Mouse (Mus musculus): Measurements from ENCODE around the gene Csnk2a2. TPM values are rescaled to one million over a fixed set of nuclear protein-coding genes. Genes with fewer than 3 reads are reported as not detected.

The Csnk2a2 gene
- polyA plus RNA-seq, 1 experiment: 26.1 TPM

DNA sequence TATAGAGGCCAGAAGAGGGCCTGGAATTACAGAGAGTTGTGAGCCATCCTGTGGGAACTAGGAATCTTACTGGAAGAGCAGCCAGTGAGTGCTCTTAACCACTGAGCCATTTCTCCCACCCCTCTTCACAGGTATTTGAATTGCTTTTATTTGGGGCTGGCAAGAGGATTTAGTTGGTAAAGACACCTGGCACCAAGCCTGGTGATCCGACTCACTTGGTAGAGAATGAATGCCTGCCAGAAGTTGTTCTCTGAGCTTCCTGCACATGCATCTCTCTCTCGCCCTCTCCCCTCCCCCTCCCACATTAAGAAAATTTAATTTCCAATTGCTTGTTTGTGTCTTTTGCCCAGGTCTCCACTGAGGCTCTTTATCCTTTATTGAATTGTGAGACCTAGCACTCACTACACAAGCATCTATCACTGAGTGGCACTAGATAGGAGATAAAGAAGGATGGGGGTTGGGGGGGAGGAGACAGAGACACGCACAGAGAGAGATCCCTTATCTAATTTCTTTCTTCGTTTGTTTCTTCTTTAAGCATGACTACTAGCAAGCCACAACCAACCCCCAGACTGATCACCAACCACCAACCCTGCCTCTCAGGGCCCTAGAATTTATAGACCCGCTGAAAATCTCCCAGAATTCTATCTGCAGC lies 52.4 kb downstream of the Csnk2a2 start:
- Histone ChIP-seq H3K27ac (ENCODE audit: control insufficient read depth, insufficient read depth, low read depth, low read length, poor library complexity) (no peak overlapping the region), H3K4me1 (ENCODE audit: control insufficient read depth, insufficient read depth, low read length) (peaks cover 2% of the 10 kb centered on the region; the same call in 1 of the 2 replicates), H3K4me3 (replicated peaks; ENCODE audit: control insufficient read depth, low read depth, low read length) (no peak overlapping the region)
- no peak for TF ChIP-seq CTCF (IDR thresholded peaks at IDR 0.05; ENCODE audit: control insufficient read depth, insufficient read depth, low read length)
- no peak for TF ChIP-seq POLR2A (IDR thresholded peaks at IDR 0.05; ENCODE audit: borderline replicate concordance, control insufficient read depth, low read depth, low read length)
- WGBS: 43% methylated on average over 5 of the region's 5 CpGs

DNA sequence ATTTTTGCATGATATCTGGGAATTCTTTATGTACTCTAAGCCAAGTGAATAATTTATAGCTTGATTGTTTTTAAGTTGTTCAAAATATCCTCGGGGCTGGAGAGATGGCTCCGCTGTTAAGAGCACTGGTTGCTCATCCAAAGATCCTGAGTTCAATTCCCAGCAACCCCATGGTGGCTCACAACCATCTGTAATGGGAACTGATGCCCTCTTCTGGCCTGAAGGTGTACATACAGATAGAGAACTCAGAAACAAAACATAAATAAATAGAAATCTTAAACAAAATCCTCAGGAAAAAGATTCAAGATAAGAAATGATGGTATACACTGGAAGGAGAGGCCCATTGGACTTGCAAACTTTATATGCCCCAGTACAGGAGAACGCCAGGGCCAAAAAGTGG lies 53.9 kb downstream of the Csnk2a2 start:
- WGBS: 86% methylated on average over 3 of the region's 3 CpGs
- Histone ChIP-seq H3K27ac (ENCODE audit: control insufficient read depth, insufficient read depth, low read depth, low read length, poor library complexity) (no peak overlapping the region), H3K4me3 (replicated peaks; ENCODE audit: control insufficient read depth, low read depth, low read length) (no peak overlapping the region), H3K4me1 (ENCODE audit: control insufficient read depth, insufficient read depth, low read length) (no peaks in the 10 kb centered on the region; the same call in 1 of the 2 replicates)
- TF ChIP-seq CTCF (IDR thresholded peaks at IDR 0.05; ENCODE audit: control insufficient read depth, insufficient read depth, low read length) (no peak), POLR2A (IDR thresholded peaks at IDR 0.05; ENCODE audit: borderline replicate concordance, control insufficient read depth, low read depth, low read length) (no peak)

GRCm38 (mm10) chr8:95435471-95435870 lies 54.4 kb downstream of the Csnk2a2 start:
- Histone ChIP-seq H3K4me1 (ENCODE audit: control insufficient read depth, insufficient read depth, low read length) (no peaks in the 10 kb centered on the region; the same call in 1 of the 2 replicates), H3K27ac (ENCODE audit: control insufficient read depth, insufficient read depth, low read depth, low read length, poor library complexity) (no peak overlapping the region), H3K4me3 (replicated peaks; ENCODE audit: control insufficient read depth, low read depth, low read length) (no peak overlapping the region)
- 96% methylated on average over 9 of the region's 9 CpGs for WGBS
- TF ChIP-seq POLR2A (IDR thresholded peaks at IDR 0.05; ENCODE audit: borderline replicate concordance, control insufficient read depth, low read depth, low read length): no peak
- no peak for TF ChIP-seq CTCF (IDR thresholded peaks at IDR 0.05; ENCODE audit: control insufficient read depth, insufficient read depth, low read length)

DNA sequence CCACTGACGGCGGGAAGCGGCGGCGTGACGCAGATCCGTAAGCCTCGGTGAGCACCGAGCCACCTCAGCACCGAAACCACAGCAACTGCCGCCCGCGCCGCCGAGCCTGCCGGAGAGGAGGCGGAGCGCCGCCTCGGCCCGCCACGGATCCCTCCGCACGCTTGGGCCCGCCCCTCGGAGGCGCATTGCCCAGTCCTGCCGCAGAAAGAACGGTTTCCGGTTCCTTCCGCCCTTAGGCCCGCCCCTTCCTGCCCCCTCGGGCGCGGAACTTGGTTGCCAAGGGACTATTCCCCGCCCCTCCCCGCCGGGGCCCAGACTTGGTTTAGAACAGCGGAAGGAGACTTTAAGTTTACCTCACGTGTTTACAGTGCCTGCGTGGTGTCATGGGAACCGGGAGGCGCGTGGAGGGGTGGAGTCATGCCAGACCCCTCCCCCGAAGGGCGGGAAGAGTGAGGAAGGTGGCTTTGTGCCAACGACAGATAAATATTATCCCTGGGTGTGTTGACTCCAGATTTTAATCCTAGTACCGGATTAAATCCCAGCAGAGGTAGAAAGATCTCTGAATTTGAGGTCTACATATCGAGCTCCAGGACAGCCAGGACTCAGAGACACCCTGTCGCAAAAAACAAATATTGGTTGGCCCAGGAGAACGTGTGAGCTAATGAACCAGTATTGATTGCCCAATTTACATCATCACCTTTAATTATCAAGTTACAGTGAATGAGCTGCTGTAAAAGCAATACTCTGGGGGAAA lies 55.0 kb downstream of the Csnk2a2 start, which contains the start of gene Cfap20:
Cfap20 (minus strand) TSS at position 184 of the 754 bp plus-strand sequence.
- H3K4me1 ChIP-seq (ENCODE audit: control insufficient read depth, insufficient read depth, low read length): no peaks in the 10 kb centered on the region
- no peak for TF ChIP-seq CTCF (IDR thresholded peaks at IDR 0.05; ENCODE audit: control insufficient read depth, insufficient read depth, low read length)
- peak; percentile 61; the same call in 1 of the 2 replicates for TF ChIP-seq POLR2A (IDR thresholded peaks at IDR 0.05; ENCODE audit: borderline replicate concordance, control insufficient read depth, low read depth, low read length)

DNA sequence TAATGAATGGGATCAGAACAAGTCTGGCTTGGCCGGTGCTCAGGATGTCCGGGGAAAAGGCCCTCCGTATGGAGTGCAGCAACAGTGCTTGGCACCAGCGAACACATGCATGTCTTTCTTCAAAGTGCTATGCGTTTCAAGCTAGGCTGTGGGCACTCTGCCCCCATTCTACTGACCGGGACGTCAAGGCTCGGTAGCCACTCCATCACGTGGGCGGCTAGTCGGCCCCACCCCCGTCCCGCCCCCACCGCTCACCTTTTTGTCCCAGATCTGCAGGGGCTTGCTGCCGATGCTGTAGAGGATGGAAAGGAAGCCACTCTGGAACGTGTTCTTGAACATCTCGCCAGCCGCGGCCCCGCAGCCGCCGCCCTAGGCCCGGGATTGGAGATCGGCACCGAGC lies 55.6 kb downstream of the Csnk2a2 start:
- WGBS: 0% methylated on average over 25 of the region's 25 CpGs
- TF ChIP-seq POLR2A (IDR thresholded peaks at IDR 0.05; ENCODE audit: borderline replicate concordance, control insufficient read depth, low read depth, low read length) (no peak), CTCF (IDR thresholded peaks at IDR 0.05; ENCODE audit: control insufficient read depth, insufficient read depth, low read length) (no peak)
- H3K4me1 ChIP-seq (ENCODE audit: control insufficient read depth, insufficient read depth, low read length): no peaks in the 10 kb centered on the region
- H3K27ac ChIP-seq (ENCODE audit: control insufficient read depth, insufficient read depth, low read depth, low read length, poor library complexity): peak overlapping the region; percentile 77
- H3K4me3 ChIP-seq (replicated peaks; ENCODE audit: control insufficient read depth, low read depth, low read length): peak overlapping the region; percentile 92

More for the DNA sequence above, 55.0 kb downstream of the Csnk2a2 start, which contains the start of gene Cfap20:
- H3K4me3 ChIP-seq (replicated peaks; ENCODE audit: control insufficient read depth, low read depth, low read length): peak within 1 kb of the TSS; percentile 92
- H3K27ac ChIP-seq (ENCODE audit: control insufficient read depth, insufficient read depth, low read depth, low read length, poor library complexity): peak within 1 kb of the TSS; percentile 77
- WGBS: 2% methylated on average over 48 of the region's 51 CpGs

DNA sequence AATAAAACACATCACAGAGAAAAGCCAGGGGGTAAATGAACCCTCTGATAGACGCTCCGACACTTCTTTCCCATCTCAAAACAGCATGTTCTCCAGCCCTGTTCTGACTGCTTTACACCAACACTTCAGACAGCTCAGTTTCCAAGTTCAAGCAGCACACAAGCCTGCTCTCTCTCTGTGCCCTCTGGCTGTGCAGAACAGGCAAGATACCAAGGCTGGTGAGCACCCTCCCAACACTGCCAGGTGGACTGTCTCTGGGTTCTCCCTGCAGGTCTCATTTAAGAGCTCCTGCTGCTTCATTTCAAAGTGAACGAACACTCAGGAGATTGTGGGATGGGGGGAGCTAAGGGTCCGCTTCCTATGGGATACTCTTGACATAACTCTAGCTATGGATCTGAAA lies 56.7 kb downstream of the Csnk2a2 start:
- TF ChIP-seq CTCF (IDR thresholded peaks at IDR 0.05; ENCODE audit: control insufficient read depth, insufficient read depth, low read length) (no peak), POLR2A (IDR thresholded peaks at IDR 0.05; ENCODE audit: borderline replicate concordance, control insufficient read depth, low read depth, low read length) (no peak)
- 71% methylated on average over 4 of the region's 4 CpGs for WGBS
- Histone ChIP-seq H3K4me3 (replicated peaks; ENCODE audit: control insufficient read depth, low read depth, low read length) (no peak overlapping the region), H3K27ac (ENCODE audit: control insufficient read depth, insufficient read depth, low read depth, low read length, poor library complexity) (no peak overlapping the region), H3K4me1 (ENCODE audit: control insufficient read depth, insufficient read depth, low read length) (no peaks in the 10 kb centered on the region; the same call in 1 of the 2 replicates)

DNA sequence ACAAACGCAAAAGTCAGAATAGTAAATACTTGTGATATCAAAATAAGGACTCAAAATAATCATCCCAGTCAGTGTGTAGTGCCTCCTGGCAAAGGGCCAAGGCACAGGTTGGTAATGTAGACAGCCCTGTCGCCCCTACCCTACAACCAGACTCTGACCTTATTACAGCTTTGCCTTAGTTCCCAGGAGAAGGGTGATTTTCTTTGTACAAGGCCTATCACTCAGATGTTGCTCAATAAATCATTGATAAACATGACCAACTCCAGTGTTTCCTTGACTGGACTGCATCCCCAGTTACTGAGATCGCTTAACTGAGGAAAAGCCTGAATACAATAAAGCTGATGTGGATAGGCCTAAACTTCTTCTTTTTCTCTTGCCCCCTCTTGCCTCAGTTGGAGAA lies 57.4 kb downstream of the Csnk2a2 start:
- 58% methylated on average over 3 of the region's 3 CpGs for WGBS
- Histone ChIP-seq H3K4me3 (replicated peaks; ENCODE audit: control insufficient read depth, low read depth, low read length) (no peak overlapping the region), H3K27ac (ENCODE audit: control insufficient read depth, insufficient read depth, low read depth, low read length, poor library complexity) (no peak overlapping the region), H3K4me1 (ENCODE audit: control insufficient read depth, insufficient read depth, low read length) (no peaks in the 10 kb centered on the region; the same call in 1 of the 2 replicates)
- TF ChIP-seq POLR2A (IDR thresholded peaks at IDR 0.05; ENCODE audit: borderline replicate concordance, control insufficient read depth, low read depth, low read length) (no peak), CTCF (IDR thresholded peaks at IDR 0.05; ENCODE audit: control insufficient read depth, insufficient read depth, low read length) (no peak)

GRCm38 (mm10) chr8:95429945-95430344 lies 59.9 kb downstream of the Csnk2a2 start:
- no peak overlapping the region for H3K4me3 ChIP-seq (replicated peaks; ENCODE audit: control insufficient read depth, low read depth, low read length)
- WGBS: 73% methylated on average over 3 of the region's 3 CpGs
- H3K27ac ChIP-seq (ENCODE audit: control insufficient read depth, insufficient read depth, low read depth, low read length, poor library complexity): no peak overlapping the region
- no peak for TF ChIP-seq CTCF (IDR thresholded peaks at IDR 0.05; ENCODE audit: control insufficient read depth, insufficient read depth, low read length)
- TF ChIP-seq POLR2A (IDR thresholded peaks at IDR 0.05; ENCODE audit: borderline replicate concordance, control insufficient read depth, low read depth, low read length): no peak
- no peaks in the 10 kb centered on the region; the same call in 1 of the 2 replicates for H3K4me1 ChIP-seq (ENCODE audit: control insufficient read depth, insufficient read depth, low read length)
